Mouse (Mus musculus) E14TG2a.4 (cell line): ENCODE data around the gene Oprl1.

ENCODE experiments used
- CTCF ChIP-seq: conservative IDR thresholded peaks from 2 replicates; pipeline ENCODE4 v1.5.1; 2014; ENCODE audit warnings: low read length
- NANOG ChIP-seq: IDR thresholded peaks from 2 replicates; pipeline ENCODE4 v1.6.1; 2014; ENCODE audit warnings: borderline replicate concordance, low read length, mixed read lengths
- POU5F1 ChIP-seq: IDR thresholded peaks from 2 replicates; pipeline ENCODE4 v1.6.1; 2014; ENCODE audit warnings: low read length, borderline replicate concordance

- TF ChIP-seq CTCF (no peak), NANOG (no peak), POU5F1 (no peak)
Measured at GRCm38 (mm10) chr2:181752626-181753025, 37.8 kb downstream of the Oprl1 start.
